Mouse (Mus musculus): ENCODE results near the gene Dusp1. TPM values are rescaled to one million over a fixed set of nuclear protein-coding genes. Genes with fewer than 3 reads are reported as not detected.

The Dusp1 gene
- polyA plus RNA-seq, 1 experiment from 2014 or later, result 13.4 TPM

- TF ChIP-seq CTCF (IDR thresholded peaks at IDR 0.05; ENCODE audit: low read depth) (no peak), EP300 (IDR thresholded peaks at IDR 0.05; ENCODE audit: low read depth) (no peak)
- ATAC-seq (no peak), DNase-seq (no peak)
- Histone ChIP-seq H3K4me3 (ENCODE audit: low read depth, low read length) (no peak overlapping the region), H3K4me1 (ENCODE audit: insufficient read depth) (peaks cover 49% of the 10 kb centered on the region), H3K4me2 (ENCODE audit: low read depth, low read length) (no peak overlapping the region), H3K36me3 (replicated peaks; ENCODE audit: insufficient read depth, low read length) (no peaks in the 10 kb centered on the region), H3K9ac (replicated peaks) (no peak overlapping the region), H3K27ac (ENCODE audit: low read depth) (peak overlapping the region; percentile 77), H3K27me3 (ENCODE audit: insufficient read depth, low read length) (no peaks in the 10 kb centered on the region), H3K9me3 (ENCODE audit: low read length) (no peaks in the 10 kb centered on the region)
- WGBS (ENCODE audit: insufficient replicate concordance), result 83% methylated on average over 5 of the region's 5 CpGs
Measured at GRCm38 (mm10) chr17:26593199-26593598, 31.3 kb upstream of the Dusp1 start.

GRCm38 (mm10) chr17:26592510-26592909 is 30.6 kb upstream of the Dusp1 start:
- H3K4me1 ChIP-seq (ENCODE audit: insufficient read depth), result peaks cover 49% of the 10 kb centered on the region
- no peaks in the 10 kb centered on the region for H3K27me3 ChIP-seq (ENCODE audit: insufficient read depth, low read length)
- DNase-seq (peak; percentile 65), ATAC-seq (peak; percentile 81)
- WGBS (ENCODE audit: insufficient replicate concordance), result 58% methylated on average over 4 of the region's 4 CpGs
- H3K9ac ChIP-seq (replicated peaks), result no peak overlapping the region
- H3K4me3 ChIP-seq (ENCODE audit: low read depth, low read length), result no peak overlapping the region
- H3K27ac ChIP-seq (ENCODE audit: low read depth), result peak overlapping the region; percentile 77
- TF ChIP-seq CTCF (IDR thresholded peaks at IDR 0.05; ENCODE audit: low read depth), result no peak
- TF ChIP-seq EP300 (IDR thresholded peaks at IDR 0.05; ENCODE audit: low read depth), result peak; percentile 75
- H3K9me3 ChIP-seq (ENCODE audit: low read length), result no peaks in the 10 kb centered on the region
- H3K36me3 ChIP-seq (replicated peaks; ENCODE audit: insufficient read depth, low read length), result no peaks in the 10 kb centered on the region; the same call in 1 of the 2 replicates
- no peak overlapping the region for H3K4me2 ChIP-seq (ENCODE audit: low read depth, low read length)

GRCm38 (mm10) chr17:26587961-26588487 is 26.1 kb upstream of the Dusp1 start:
- DNase-seq (no peak), ATAC-seq (no peak)
- Histone ChIP-seq H3K4me1 (ENCODE audit: insufficient read depth) (peaks cover 38% of the 10 kb centered on the region), H3K36me3 (replicated peaks; ENCODE audit: insufficient read depth, low read length) (no peaks in the 10 kb centered on the region; the same call in 1 of the 2 replicates), H3K4me2 (ENCODE audit: low read depth, low read length) (no peak overlapping the region), H3K4me3 (ENCODE audit: low read depth, low read length) (no peak overlapping the region), H3K27me3 (ENCODE audit: insufficient read depth, low read length) (no peaks in the 10 kb centered on the region), H3K27ac (ENCODE audit: low read depth) (no peak overlapping the region), H3K9me3 (ENCODE audit: low read length) (no peaks in the 10 kb centered on the region), H3K9ac (replicated peaks) (no peak overlapping the region)
- 86% methylated on average over 12 of the region's 12 CpGs for WGBS (ENCODE audit: insufficient replicate concordance)
- no peak for TF ChIP-seq CTCF (IDR thresholded peaks at IDR 0.05; ENCODE audit: low read depth)
- no peak for TF ChIP-seq EP300 (IDR thresholded peaks at IDR 0.05; ENCODE audit: low read depth)

GRCm38 (mm10) chr17:26584558-26585136 is 22.7 kb upstream of the Dusp1 start:
- TF ChIP-seq EP300 (IDR thresholded peaks at IDR 0.05; ENCODE audit: low read depth) (no peak), CTCF (IDR thresholded peaks at IDR 0.05; ENCODE audit: low read depth) (no peak)
- Histone ChIP-seq H3K9me3 (ENCODE audit: low read length) (no peaks in the 10 kb centered on the region), H3K9ac (replicated peaks) (no peak overlapping the region), H3K4me3 (ENCODE audit: low read depth, low read length) (no peak overlapping the region), H3K27me3 (ENCODE audit: insufficient read depth, low read length) (no peaks in the 10 kb centered on the region), H3K4me2 (ENCODE audit: low read depth, low read length) (no peak overlapping the region), H3K36me3 (replicated peaks; ENCODE audit: insufficient read depth, low read length) (no peaks in the 10 kb centered on the region; the same call in 1 of the 2 replicates), H3K4me1 (ENCODE audit: insufficient read depth) (peaks cover 24% of the 10 kb centered on the region), H3K27ac (ENCODE audit: low read depth) (peak overlapping the region; percentile 78)
- WGBS (ENCODE audit: insufficient replicate concordance), result 65% methylated on average over 15 of the region's 15 CpGs
- ATAC-seq (peak; percentile 80), DNase-seq (no peak)

- no peak overlapping the region for H3K9ac ChIP-seq (replicated peaks)
Measured at GRCm38 (mm10) chr17:26584063-26584462, 22.1 kb upstream of the Dusp1 start.

GRCm38 (mm10) chr17:26583606-26584005 is 21.7 kb upstream of the Dusp1 start:
- Histone ChIP-seq H3K4me2 (ENCODE audit: low read depth, low read length) (no peak overlapping the region), H3K9me3 (ENCODE audit: low read length) (no peaks in the 10 kb centered on the region), H3K27me3 (ENCODE audit: insufficient read depth, low read length) (no peaks in the 10 kb centered on the region), H3K27ac (ENCODE audit: low read depth) (peak overlapping the region; percentile 78), H3K4me1 (ENCODE audit: insufficient read depth) (peaks cover 24% of the 10 kb centered on the region), H3K4me3 (ENCODE audit: low read depth, low read length) (no peak overlapping the region), H3K36me3 (replicated peaks; ENCODE audit: insufficient read depth, low read length) (no peaks in the 10 kb centered on the region; the same call in 1 of the 2 replicates), H3K9ac (replicated peaks) (no peak overlapping the region)
- DNase-seq (no peak), ATAC-seq (0 out of 2 replicates have a peak, but pooled peaks have one; percentile 20)
- no peak for TF ChIP-seq CTCF (IDR thresholded peaks at IDR 0.05; ENCODE audit: low read depth)
- TF ChIP-seq EP300 (IDR thresholded peaks at IDR 0.05; ENCODE audit: low read depth), result no peak
- 73% methylated on average over 6 of the region's 6 CpGs for WGBS (ENCODE audit: insufficient replicate concordance)

More at GRCm38 (mm10) chr17:26584063-26584462, 22.1 kb upstream of the Dusp1 start:
- TF ChIP-seq EP300 (IDR thresholded peaks at IDR 0.05; ENCODE audit: low read depth) (no peak), CTCF (IDR thresholded peaks at IDR 0.05; ENCODE audit: low read depth) (no peak)
- Histone ChIP-seq H3K36me3 (replicated peaks; ENCODE audit: insufficient read depth, low read length) (no peaks in the 10 kb centered on the region; the same call in 1 of the 2 replicates), H3K4me2 (ENCODE audit: low read depth, low read length) (no peak overlapping the region), H3K27me3 (ENCODE audit: insufficient read depth, low read length) (no peaks in the 10 kb centered on the region), H3K27ac (ENCODE audit: low read depth) (peak overlapping the region; percentile 78), H3K4me1 (ENCODE audit: insufficient read depth) (peaks cover 24% of the 10 kb centered on the region), H3K9me3 (ENCODE audit: low read length) (no peaks in the 10 kb centered on the region), H3K4me3 (ENCODE audit: low read depth, low read length) (no peak overlapping the region)
- no peak for DNase-seq
- 42% methylated on average over 4 of the region's 4 CpGs for WGBS (ENCODE audit: insufficient replicate concordance)
- peak; percentile 71 for ATAC-seq
